Mouse (Mus musculus) embryonic facial prominence, embryonic 12.5 days (tissue): Measurements from ENCODE around the gene Myo1e. TPM values are rescaled to one million over a fixed set of nuclear protein-coding genes. Genes with fewer than 3 reads are reported as not detected.

Experiments
- ATAC-seq: fragments of 200-750 bp; cut with Nextera tagmentation; 2 replicates; pipeline ENCODE4 v1.8.0; 2017; ENCODE audit not compliant: insufficient number of reproducible peaks, insufficient read depth, low FRiP score, low TSS enrichment
- H3K27ac ChIP-seq: fragments of 300-500 bp; sonication (generic); 2 replicates; pipeline ENCODE4 v1.5.1; 2016; ENCODE audit warnings: mild to moderate bottlenecking
- H3K27me3 ChIP-seq: fragments of 300-500 bp; sonication (generic); 2 replicates; pipeline ENCODE4 v1.6.1; 2016; ENCODE audit warnings: mild to moderate bottlenecking, moderate library complexity
- H3K36me3 ChIP-seq: fragments of 300-500 bp; sonication (generic); 2 replicates; pipeline ENCODE4 v1.6.1; 2016; ENCODE audit warnings: mild to moderate bottlenecking
- H3K4me1 ChIP-seq: fragments of 300-500 bp; sonication (generic); 2 replicates; pipeline ENCODE4 v1.6.1; 2016
- H3K4me2 ChIP-seq: fragments of 300-500 bp; sonication (generic); replicated peaks from 2 replicates; pipeline ENCODE4 v1.6.1; 2016; ENCODE audit warnings: mild to moderate bottlenecking, moderate library complexity
- H3K4me3 ChIP-seq: fragments of 300-500 bp; sonication (generic); 2 replicates; pipeline ENCODE4 v1.5.1; 2016; ENCODE audit warnings: mild to moderate bottlenecking
- H3K9ac ChIP-seq: fragments of 300-500 bp; sonication (generic); 2 replicates; pipeline ENCODE4 v1.6.1; 2016; ENCODE audit warnings: mild to moderate bottlenecking, moderate library complexity
- H3K9me3 ChIP-seq: fragments of 300-500 bp; sonication (generic); 2 replicates; pipeline ENCODE4 v1.6.1; 2016; ENCODE audit warnings: mild to moderate bottlenecking, moderate library complexity
- WGBS: fragments of 180-500 bp; shearing (Covaris S2); methylation state at CpG from one replicate; pipeline ENCODE4 v1.1.7; 2016; 5-methylcytosine and 5-hydroxymethylcytosine counted together
- polyA plus RNA-seq: library from polyadenylated mRNA; unstranded; fragments of >200 nt; fragmentation: Nextera tagmentation; extraction: Ambion mirVana; gene quantifications from 2 replicates; pipeline ENCODE4 v1.2.1, GENCODE M21; 2016

The Myo1e gene
- polyA plus RNA-seq, 1 experiment from 2014 or later, result 21.0 TPM

- peaks cover 13% of the 10 kb centered on the region; the same call in 1 of the 2 replicates for H3K36me3 ChIP-seq
- WGBS, result 65% methylated on average over 10 of the region's 10 CpGs
- H3K27me3 ChIP-seq, result no peaks in the 10 kb centered on the region
- no peak overlapping the region for H3K9ac ChIP-seq
- no peaks in the 10 kb centered on the region for H3K9me3 ChIP-seq
- H3K4me1 ChIP-seq, result no peaks in the 10 kb centered on the region
- no peak overlapping the region for H3K4me3 ChIP-seq
- H3K4me2 ChIP-seq, result no peak overlapping the region
- no peak overlapping the region for H3K27ac ChIP-seq
- no peak for ATAC-seq
Observed at GRCm38 (mm10) chr9:70383750-70384149, 176.6 kb downstream of the Myo1e start.

DNA sequence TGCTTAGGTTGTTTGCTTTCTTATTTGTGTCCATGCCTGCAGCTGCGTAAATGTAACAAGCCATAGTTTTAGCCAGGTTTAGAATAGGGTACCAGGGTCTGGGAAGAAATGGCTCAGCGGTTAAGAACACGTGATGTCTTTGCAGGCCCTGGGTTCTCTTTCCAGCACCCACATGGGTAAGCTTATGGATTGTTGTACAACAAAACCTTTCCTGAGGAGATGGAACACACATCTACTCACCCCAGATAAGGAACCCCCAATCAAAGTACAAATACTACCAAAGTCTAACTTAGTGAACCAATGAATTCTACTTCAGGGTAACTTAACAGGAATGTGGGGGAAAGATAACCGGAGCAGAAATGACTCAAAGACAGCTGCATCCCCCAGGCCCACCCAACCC, 177.3 kb downstream of the Myo1e start:
- H3K9me3 ChIP-seq, result no peaks in the 10 kb centered on the region
- no peaks in the 10 kb centered on the region for H3K4me1 ChIP-seq
- no peak overlapping the region for H3K9ac ChIP-seq
- peaks cover 11% of the 10 kb centered on the region; the same call in 1 of the 2 replicates for H3K36me3 ChIP-seq
- H3K4me3 ChIP-seq, result no peak overlapping the region
- no peaks in the 10 kb centered on the region for H3K27me3 ChIP-seq
- no peak overlapping the region for H3K27ac ChIP-seq
- no peak overlapping the region for H3K4me2 ChIP-seq
- 92% methylated on average over 4 of the region's 4 CpGs for WGBS
- no peak for ATAC-seq

DNA sequence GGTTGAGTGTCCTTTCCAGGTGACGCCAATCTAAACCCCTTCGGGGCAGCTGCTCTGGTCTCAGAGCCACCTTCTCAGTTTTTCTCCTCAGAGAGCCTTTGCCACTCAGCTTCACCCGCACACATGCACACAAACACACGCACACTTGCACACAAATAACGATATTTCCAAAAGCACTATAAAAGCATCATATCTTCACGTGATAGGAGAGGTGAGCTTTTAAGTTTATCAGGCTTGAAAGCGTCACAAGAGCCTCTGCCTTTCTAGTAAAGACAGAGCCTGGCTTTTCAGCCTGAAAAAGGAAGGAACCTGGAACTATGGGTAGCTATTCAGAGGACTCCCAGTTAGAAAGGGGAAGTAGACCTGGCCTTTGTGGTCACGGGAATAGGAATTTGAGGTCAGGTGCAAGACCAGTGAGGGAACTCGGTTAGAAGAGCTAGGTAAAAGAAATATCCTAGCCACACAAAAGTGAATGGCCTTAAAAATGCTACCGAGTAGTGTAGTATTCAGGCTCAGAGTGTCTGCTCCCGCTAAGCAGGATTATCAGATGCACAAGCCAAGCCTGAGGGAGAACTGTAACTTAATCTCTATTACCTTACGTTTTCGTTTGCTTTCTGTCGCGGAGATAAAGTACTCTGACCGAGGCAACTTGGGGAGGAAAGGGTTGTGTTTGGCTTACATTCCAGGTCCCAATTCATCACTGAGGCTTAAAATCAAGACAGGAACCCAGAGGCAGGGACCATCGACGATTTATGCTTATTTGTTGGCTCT, 178.0 kb downstream of the Myo1e start:
- Histone ChIP-seq H3K27me3 (no peaks in the 10 kb centered on the region), H3K27ac (no peak overlapping the region), H3K36me3 (peaks cover 11% of the 10 kb centered on the region; the same call in 1 of the 2 replicates), H3K9ac (no peak overlapping the region), H3K4me3 (no peak overlapping the region), H3K9me3 (no peaks in the 10 kb centered on the region), H3K4me1 (no peaks in the 10 kb centered on the region), H3K4me2 (no peak overlapping the region)
- no peak for ATAC-seq
- 78% methylated on average over 18 of the region's 18 CpGs for WGBS

GRCm38 (mm10) chr9:70387410-70388119, 180.4 kb downstream of the Myo1e start:
- ATAC-seq, result no peak
- no peak overlapping the region for H3K27ac ChIP-seq
- H3K9ac ChIP-seq, result no peak overlapping the region
- no peak overlapping the region for H3K4me2 ChIP-seq
- no peaks in the 10 kb centered on the region for H3K27me3 ChIP-seq
- H3K9me3 ChIP-seq, result no peaks in the 10 kb centered on the region
- WGBS, result 92% methylated on average over 4 of the region's 4 CpGs
- no peaks in the 10 kb centered on the region for H3K4me1 ChIP-seq
- no peak overlapping the region for H3K4me3 ChIP-seq
- peaks cover 4% of the 10 kb centered on the region; the same call in 1 of the 2 replicates for H3K36me3 ChIP-seq

DNA sequence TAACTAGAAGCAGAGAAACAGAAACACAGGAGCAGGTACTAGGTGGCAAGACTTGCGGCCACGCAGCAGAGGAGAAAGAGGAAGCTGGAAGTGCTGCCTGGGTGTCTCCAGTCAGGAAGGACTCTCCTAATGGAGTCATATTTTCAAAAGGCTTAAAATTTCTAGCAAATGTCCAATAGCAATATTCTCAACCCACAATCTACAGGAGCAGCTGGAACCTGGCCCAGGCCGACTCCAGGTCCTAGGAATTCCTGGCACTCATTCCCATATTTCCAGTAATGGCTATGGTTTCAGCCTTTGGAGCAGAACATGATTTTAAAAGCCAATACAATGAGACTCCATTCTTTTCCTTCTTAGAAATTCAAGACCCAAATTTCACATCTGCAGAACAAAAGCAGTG, 182.4 kb downstream of the Myo1e start:
- Histone ChIP-seq H3K9me3 (no peaks in the 10 kb centered on the region), H3K27me3 (no peaks in the 10 kb centered on the region), H3K4me3 (no peak overlapping the region), H3K27ac (no peak overlapping the region), H3K4me2 (no peak overlapping the region), H3K9ac (no peak overlapping the region), H3K4me1 (no peaks in the 10 kb centered on the region), H3K36me3 (no peaks in the 10 kb centered on the region)
- ATAC-seq, result no peak
- 82% methylated on average over 3 of the region's 3 CpGs for WGBS

GRCm38 (mm10) chr9:70391042-70391441, 183.9 kb downstream of the Myo1e start:
- no peak for ATAC-seq
- Histone ChIP-seq H3K27me3 (no peaks in the 10 kb centered on the region), H3K27ac (no peak overlapping the region), H3K9me3 (no peaks in the 10 kb centered on the region), H3K9ac (no peak overlapping the region), H3K4me3 (no peak overlapping the region), H3K4me2 (no peak overlapping the region), H3K4me1 (no peaks in the 10 kb centered on the region), H3K36me3 (peaks cover 4% of the 10 kb centered on the region)
- 82% methylated on average over 5 of the region's 5 CpGs for WGBS

GRCm38 (mm10) chr9:70391660-70392562, 184.8 kb downstream of the Myo1e start:
- Histone ChIP-seq H3K27me3 (no peaks in the 10 kb centered on the region), H3K4me3 (no peak overlapping the region), H3K4me2 (no peak overlapping the region), H3K9me3 (no peaks in the 10 kb centered on the region), H3K27ac (no peak overlapping the region), H3K36me3 (peaks cover 6% of the 10 kb centered on the region), H3K9ac (no peak overlapping the region), H3K4me1 (no peaks in the 10 kb centered on the region)
- 80% methylated on average over 12 of the region's 12 CpGs for WGBS
- no peak for ATAC-seq

GRCm38 (mm10) chr9:70392563-70392907, 185.4 kb downstream of the Myo1e start:
- no peak for ATAC-seq
- H3K9me3 ChIP-seq, result no peaks in the 10 kb centered on the region
- H3K4me2 ChIP-seq, result no peak overlapping the region
- no peak overlapping the region for H3K9ac ChIP-seq
- 28% methylated on average over 6 of the region's 6 CpGs for WGBS
- no peak overlapping the region for H3K4me3 ChIP-seq
- no peaks in the 10 kb centered on the region for H3K27me3 ChIP-seq
- peaks cover 6% of the 10 kb centered on the region for H3K36me3 ChIP-seq
- no peaks in the 10 kb centered on the region for H3K4me1 ChIP-seq
- no peak overlapping the region for H3K27ac ChIP-seq

- H3K9me3 ChIP-seq, result no peaks in the 10 kb centered on the region
- no peak overlapping the region for H3K4me2 ChIP-seq
- ATAC-seq, result no peak
- H3K27ac ChIP-seq, result no peak overlapping the region
- no peaks in the 10 kb centered on the region for H3K27me3 ChIP-seq
- H3K4me3 ChIP-seq, result no peak overlapping the region
- 86% methylated on average over 12 of the region's 12 CpGs for WGBS
- peaks cover 16% of the 10 kb centered on the region for H3K36me3 ChIP-seq
- H3K9ac ChIP-seq, result no peak overlapping the region
- no peaks in the 10 kb centered on the region for H3K4me1 ChIP-seq
Observed at GRCm38 (mm10) chr9:70395617-70396016, 188.5 kb downstream of the Myo1e start.

GRCm38 (mm10) chr9:70396083-70396482, 188.9 kb downstream of the Myo1e start:
- WGBS, result 81% methylated on average over 2 of the region's 2 CpGs
- no peak overlapping the region for H3K4me3 ChIP-seq
- H3K27ac ChIP-seq, result no peak overlapping the region
- H3K4me2 ChIP-seq, result no peak overlapping the region
- H3K4me1 ChIP-seq, result no peaks in the 10 kb centered on the region
- no peaks in the 10 kb centered on the region for H3K9me3 ChIP-seq
- no peaks in the 10 kb centered on the region for H3K27me3 ChIP-seq
- no peak for ATAC-seq
- peaks cover 19% of the 10 kb centered on the region for H3K36me3 ChIP-seq
- no peak overlapping the region for H3K9ac ChIP-seq

- ATAC-seq, result no peak
- H3K4me1 ChIP-seq, result no peaks in the 10 kb centered on the region
- no peak overlapping the region for H3K9ac ChIP-seq
- no peaks in the 10 kb centered on the region for H3K27me3 ChIP-seq
- H3K36me3 ChIP-seq, result peaks cover 31% of the 10 kb centered on the region; the same call in 1 of the 2 replicates
- no peak overlapping the region for H3K27ac ChIP-seq
- 93% methylated on average over 8 of the region's 8 CpGs for WGBS
- H3K4me3 ChIP-seq, result no peak overlapping the region
- no peaks in the 10 kb centered on the region for H3K9me3 ChIP-seq
- no peak overlapping the region for H3K4me2 ChIP-seq
Observed at GRCm38 (mm10) chr9:70401937-70402539, 194.9 kb downstream of the Myo1e start.
